Comparison of ENCODE assay signal across 11 mouse cellular contexts in the genomic region with DNA sequence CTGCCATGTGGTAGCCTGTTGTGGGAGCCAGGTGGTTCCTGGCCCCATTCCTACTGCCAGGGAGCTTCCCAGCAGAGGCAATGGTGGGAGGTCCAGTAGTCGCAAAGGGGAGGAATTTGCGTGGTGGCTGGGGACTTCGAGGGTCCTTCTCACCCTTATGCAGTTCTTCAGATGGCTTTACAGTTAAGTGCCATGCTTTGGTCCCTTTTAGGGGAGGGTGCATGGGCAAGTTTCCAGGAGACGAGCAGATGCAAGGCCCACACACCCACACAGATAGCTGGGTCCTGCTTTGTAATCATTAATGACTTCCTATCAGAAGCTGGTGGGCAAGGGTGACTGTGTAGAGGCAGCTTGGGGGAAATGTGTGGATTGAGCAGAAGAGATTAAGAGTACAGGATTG. TPM values are rescaled to one million over a fixed set of nuclear protein-coding genes. Genes with fewer than 3 reads are reported as not detected.
DNase-seq lines count a peak whose midpoint lies in the region; ATAC-seq and TF ChIP-seq lines count a peak whose summit lies in the region.
"Had no signal": no experiment of that assay in that cellular context is flagged by ENCODE, and none has a peak within 500 bp of the region (broad histone marks: within the 10 kb centered on the region; RNA-seq: fewer than 3 reads in every experiment).

No protein-coding gene starts in this region.

- H3K9me3 ChIP-seq in heart, embryonic 15.5 days (replicated peaks): no peaks in the 10 kb centered on the region
- no peaks in the 10 kb centered on the region for H3K9me3 ChIP-seq in midbrain, embryonic 14.5 days (ENCODE audit: control insufficient read depth, low read length)
- H3K9me3 ChIP-seq in midbrain, postnatal 0 days (ENCODE audit: low read length): no peaks in the 10 kb centered on the region
- no peaks in the 10 kb centered on the region for H3K9me3 ChIP-seq in hindbrain, embryonic 13.5 days
- H3K9me3 ChIP-seq in neural tube, embryonic 14.5 days (ENCODE audit: control insufficient read depth, low read length): no peaks in the 10 kb centered on the region

- H3K9ac ChIP-seq in heart, embryonic 15.5 days: 0 out of 2 replicates have a peak overlapping the region, but pooled peaks have one; percentile 81
- H3K9ac ChIP-seq in midbrain, embryonic 14.5 days (replicated peaks; ENCODE audit: low read length): no peak overlapping the region
- no peak overlapping the region for H3K9ac ChIP-seq in midbrain, postnatal 0 days (replicated peaks; ENCODE audit: low read length, poor library complexity, severe bottlenecking)
- peak overlapping the region; percentile 99; the same call in 1 of the 2 replicates for H3K9ac ChIP-seq in hindbrain, embryonic 13.5 days
- no peak overlapping the region for H3K9ac ChIP-seq in neural tube, embryonic 14.5 days (replicated peaks; ENCODE audit: low read depth, low read length)

- TF ChIP-seq CTCF in midbrain, postnatal 0 days (IDR thresholded peaks at IDR 0.05): no peak

- ATAC-seq in heart, embryonic 15.5 days (replicated peaks; ENCODE audit: insufficient number of reproducible peaks, insufficient read depth, low FRiP score, low read depth): no peak
- no peak for ATAC-seq in midbrain, embryonic 14.5 days (ENCODE audit: low FRiP score, low TSS enrichment)
- no peak for ATAC-seq in midbrain, postnatal 0 days (ENCODE audit: low FRiP score)
- ATAC-seq in hindbrain, embryonic 13.5 days (ENCODE audit: low FRiP score): no peak
- no peak for ATAC-seq in neural tube, embryonic 14.5 days (ENCODE audit: low read depth)

- WGBS in heart, embryonic 15.5 days: 34% methylated on average over 4 of the region's 4 CpGs
- whole genome bisulfite sequencing in midbrain, embryonic 14.5 days: 51% methylated on average over 4 of the region's 4 CpGs
- WGBS in midbrain, postnatal 0 days: 46% methylated on average over 4 of the region's 4 CpGs
- WGBS in hindbrain, embryonic 13.5 days: 37% methylated on average over 4 of the region's 4 CpGs
- WGBS in neural tube, embryonic 14.5 days: 41% methylated on average over 4 of the region's 4 CpGs

- H3K36me3 ChIP-seq in heart, embryonic 15.5 days: peaks cover 18% of the 10 kb centered on the region; the same call in 1 of the 2 replicates
- peaks cover 37% of the 10 kb centered on the region for H3K36me3 ChIP-seq in midbrain, embryonic 14.5 days (ENCODE audit: control insufficient read depth, insufficient read depth, low read length)
- H3K36me3 ChIP-seq in midbrain, postnatal 0 days (ENCODE audit: insufficient read depth, low read length): peaks cover 25% of the 10 kb centered on the region
- peaks cover 39% of the 10 kb centered on the region for H3K36me3 ChIP-seq in hindbrain, embryonic 13.5 days
- H3K36me3 ChIP-seq in neural tube, embryonic 14.5 days (ENCODE audit: control insufficient read depth, insufficient read depth, low read length): peaks cover 25% of the 10 kb centered on the region

- 0 out of 2 replicates have a peak overlapping the region, but pooled peaks have one; percentile 77 for H3K4me3 ChIP-seq in heart, embryonic 15.5 days
- H3K4me3 ChIP-seq in midbrain, embryonic 14.5 days (replicated peaks; ENCODE audit: low read depth, low read length): peak overlapping the region; percentile 89; the same call in 1 of the 2 replicates
- H3K4me3 ChIP-seq in midbrain, postnatal 0 days (ENCODE audit: low read depth, low read length): no peak overlapping the region
- no peak overlapping the region for H3K4me3 ChIP-seq in hindbrain, embryonic 13.5 days
- H3K4me3 ChIP-seq in neural tube, embryonic 14.5 days (ENCODE audit: low read depth, low read length): no peak overlapping the region

- H3K27me3 ChIP-seq in heart, embryonic 15.5 days: 0 out of 2 replicates have a peak, but pooled peaks cover 5% of the 10 kb centered on the region
- H3K27me3 ChIP-seq in midbrain, embryonic 14.5 days (ENCODE audit: control insufficient read depth, insufficient read depth, low read length): no peaks in the 10 kb centered on the region
- H3K27me3 ChIP-seq in midbrain, postnatal 0 days (ENCODE audit: insufficient read depth, low read length): no peaks in the 10 kb centered on the region
- peaks cover 11% of the 10 kb centered on the region; the same call in 1 of the 2 replicates for H3K27me3 ChIP-seq in hindbrain, embryonic 13.5 days
- no peaks in the 10 kb centered on the region for H3K27me3 ChIP-seq in neural tube, embryonic 14.5 days (ENCODE audit: control insufficient read depth, insufficient read depth, low read length)

- DNase-seq in heart, adult 18-20 months: no peak
- DNase-seq in midbrain, embryonic 14.5 days: no peak
- no peak for DNase-seq in midbrain, postnatal 0 days (ENCODE audit: low spot score)
- DNase-seq in layer of hippocampus, postnatal 10 days (ENCODE audit: low spot score in 2 of 2): no peak
- DNase-seq in left cerebral cortex, adult 9 months (ENCODE audit: low spot score in 2 of 2): no peak
- DNase-seq: adrenal gland, adult 8-10 months; kidney, postnatal 25 days; thymus, postnatal 14 days had no signal

- peaks cover 19% of the 10 kb centered on the region for H3K4me1 ChIP-seq in heart, embryonic 15.5 days (replicated peaks)
- peaks cover 12% of the 10 kb centered on the region for H3K4me1 ChIP-seq in midbrain, embryonic 14.5 days (ENCODE audit: control insufficient read depth, insufficient read depth, low read length)
- H3K4me1 ChIP-seq in midbrain, postnatal 0 days (ENCODE audit: insufficient read depth, low read length): peaks cover 14% of the 10 kb centered on the region; the same call in 1 of the 2 replicates
- peaks cover 47% of the 10 kb centered on the region for H3K4me1 ChIP-seq in hindbrain, embryonic 13.5 days (replicated peaks)
- peaks cover 24% of the 10 kb centered on the region for H3K4me1 ChIP-seq in neural tube, embryonic 14.5 days (ENCODE audit: control insufficient read depth, insufficient read depth, low read length)

- H3K4me2 ChIP-seq in heart, embryonic 15.5 days: peak overlapping the region; percentile 89; the same call in 1 of the 2 replicates
- H3K4me2 ChIP-seq in midbrain, embryonic 14.5 days (ENCODE audit: low read length): peak overlapping the region; percentile 83; the same call in 1 of the 2 replicates
- no peak overlapping the region for H3K4me2 ChIP-seq in midbrain, postnatal 0 days (ENCODE audit: low read depth, low read length, poor library complexity, severe bottlenecking)
- H3K4me2 ChIP-seq in hindbrain, embryonic 13.5 days: no peak overlapping the region; the same call in 1 of the 2 replicates
- no peak overlapping the region for H3K4me2 ChIP-seq in neural tube, embryonic 14.5 days (ENCODE audit: low read depth, low read length)

- H3K27ac ChIP-seq in heart, embryonic 15.5 days: peak overlapping the region; percentile 70; the same call in 1 of the 2 replicates
- H3K27ac ChIP-seq in midbrain, embryonic 14.5 days (replicated peaks; ENCODE audit: low read depth, low read length): no peak overlapping the region
- H3K27ac ChIP-seq in midbrain, postnatal 0 days (ENCODE audit: low read depth, low read length): no peak overlapping the region
- peak overlapping the region; percentile 97; the same call in 1 of the 2 replicates for H3K27ac ChIP-seq in hindbrain, embryonic 13.5 days
- H3K27ac ChIP-seq in neural tube, embryonic 14.5 days (ENCODE audit: low read depth, low read length): peak overlapping the region; percentile 92; the same call in 1 of the 2 replicates

RNA-seq across cellular contexts. Expression of gene Lrfn4, which starts 1.1 kb away (rescaled TPM):
- polyA plus RNA-seq in heart, embryonic 15.5 days (2015; fragmentation: Nextera tagmentation; extraction: Ambion mirVana): 3.2 and 4.0 TPM in 2 replicates
- 1 to 10 TPM; 5.4 to 8.5 TPM for total RNA-seq in heart, adult 18-20 months (2021)
- polyA plus RNA-seq in midbrain, embryonic 14.5 days (2014; fragmentation: Nextera tagmentation; extraction: Ambion mirVana): 14.1 and 18.8 TPM in 2 replicates
- 164 TPM in 2 replicates for total RNA-seq in midbrain, postnatal 0 days (2014; rRNA removed)
- 15.4 and 17.1 TPM in 2 replicates for polyA plus RNA-seq in midbrain, postnatal 0 days (2015; fragmentation: Nextera tagmentation; extraction: Ambion mirVana)
- polyA plus RNA-seq in hindbrain, embryonic 13.5 days (2015; fragmentation: Nextera tagmentation; extraction: Ambion mirVana): 9.0 and 10.4 TPM in 2 replicates
- 14.3 and 16.9 TPM in 2 replicates for polyA plus RNA-seq in neural tube, embryonic 14.5 days (2014; fragmentation: Nextera tagmentation; extraction: Ambion mirVana)
- total RNA-seq in layer of hippocampus, postnatal 10 days (2021): 10 to 100 TPM; 67.0 to 67.3 TPM

RNA-seq across cellular contexts. Expression of gene Rce1, which starts 8.9 kb away (rescaled TPM):
- 34.5 and 41.4 TPM in 2 replicates for polyA plus RNA-seq in heart, embryonic 15.5 days (2015; fragmentation: Nextera tagmentation; extraction: Ambion mirVana)
- 10 to 100 TPM in 1 of 2 experiments, 1 to 10 TPM in 1; 9.1 to 10.3 TPM for total RNA-seq in heart, adult 18-20 months (2021)
- 48.5 and 52.1 TPM in 2 replicates for polyA plus RNA-seq in midbrain, embryonic 14.5 days (2014; fragmentation: Nextera tagmentation; extraction: Ambion mirVana)
- total RNA-seq in midbrain, postnatal 0 days (2014; rRNA removed): 74.9 and 85.1 TPM in 2 replicates
- polyA plus RNA-seq in midbrain, postnatal 0 days (2015; fragmentation: Nextera tagmentation; extraction: Ambion mirVana): 43.3 and 46.7 TPM in 2 replicates
- 52.0 and 54.2 TPM in 2 replicates for polyA plus RNA-seq in hindbrain, embryonic 13.5 days (2015; fragmentation: Nextera tagmentation; extraction: Ambion mirVana)
- 45.2 and 47.8 TPM in 2 replicates for polyA plus RNA-seq in neural tube, embryonic 14.5 days (2014; fragmentation: Nextera tagmentation; extraction: Ambion mirVana)
- total RNA-seq in layer of hippocampus, postnatal 10 days (2021): 10 to 100 TPM; 19.8 to 20.9 TPM

Comparison
In these comparisons a context has a peak if more than half of its experiments do, and no peak if none do; other contexts are left out.
1. H3K4me2 ChIP-seq: peak in heart, embryonic 15.5 days (single experiment) and midbrain, embryonic 14.5 days (single experiment); none in midbrain, postnatal 0 days (single experiment), hindbrain, embryonic 13.5 days (single experiment) and neural tube, embryonic 14.5 days (single experiment).
2. H3K4me3 ChIP-seq: peak in heart, embryonic 15.5 days (single experiment) and midbrain, embryonic 14.5 days (single experiment); none in midbrain, postnatal 0 days (single experiment), hindbrain, embryonic 13.5 days (single experiment) and neural tube, embryonic 14.5 days (single experiment).
3. H3K27ac ChIP-seq: peak in heart, embryonic 15.5 days (single experiment), hindbrain, embryonic 13.5 days (single experiment) and neural tube, embryonic 14.5 days (single experiment); none in midbrain, embryonic 14.5 days (single experiment) and midbrain, postnatal 0 days (single experiment).
4. H3K9ac ChIP-seq: peak in heart, embryonic 15.5 days (single experiment) and hindbrain, embryonic 13.5 days (single experiment); none in midbrain, embryonic 14.5 days (single experiment), midbrain, postnatal 0 days (single experiment) and neural tube, embryonic 14.5 days (single experiment).